Mouse (Mus musculus) MEL (cell line): ENCODE data around the gene Tll1. TPM values are rescaled to one million over a fixed set of nuclear protein-coding genes. Genes with fewer than 3 reads are reported as not detected.

ENCODE experiments used
- DNase-seq: peaks from one replicate; pipeline ENCODE4 v3.0.0; 2011; ENCODE audit warnings: low read depth, low spot score
- H3K27ac ChIP-seq: 2 replicates; pipeline ENCODE4 v1.5.1; 2012; ENCODE audit warnings: low read depth, mild to moderate bottlenecking, control low read depth, low read length, moderate library complexity; ENCODE audit not compliant: control insufficient read depth
- H3K27me3 ChIP-seq, 2 experiments: fragments of 150-350 bp in 1 of 2; sonication (generic) in 1 of 2; 2 replicates each; pipeline ENCODE4 v1.6.1; 2012; ENCODE audit warnings: low read length in 2 of 2, mild to moderate bottlenecking in 2 of 2, improper control_type of control experiment in 1 of 2, moderate library complexity in 1 of 2; ENCODE audit not compliant: insufficient read depth in 2 of 2, control insufficient read depth in 1 of 2
- H3K36me3 ChIP-seq, 2 experiments: 2 replicates each; pipeline ENCODE4 v1.6.1; 2012 to 2014; ENCODE audit warnings: low read length in 2 of 2, improper control_type of control experiment in 1 of 2, inconsistent platforms in 1 of 2, mild to moderate bottlenecking in 1 of 2; ENCODE audit not compliant: insufficient read depth in 2 of 2, control insufficient read depth in 1 of 2
- H3K4me1 ChIP-seq, 2 experiments: fragments of 150-350 bp in 1 of 2; sonication (generic) in 1 of 2; 2 replicates each; pipeline ENCODE4 v1.6.1; 2012; ENCODE audit warnings: low read length in 2 of 2, improper control_type of control experiment in 1 of 2, mild to moderate bottlenecking in 1 of 2; ENCODE audit not compliant: insufficient read depth in 2 of 2, control insufficient read depth in 1 of 2
- H3K4me3 ChIP-seq, 2 experiments: fragments of 150-350 bp in 1 of 2; sonication (generic) in 1 of 2; 2 replicates each; pipeline ENCODE4 v1.5.1; 2012; ENCODE audit warnings: low read depth in 2 of 2, low read length in 2 of 2, mild to moderate bottlenecking in 2 of 2, moderate library complexity in 2 of 2, control low read depth in 1 of 2, improper control_type of control experiment in 1 of 2; ENCODE audit not compliant: control insufficient read depth in 1 of 2, insufficient read depth in 1 of 2
- H3K79me2 ChIP-seq: 2 replicates; pipeline ENCODE4 v1.6.1; 2012; ENCODE audit warnings: mild to moderate bottlenecking, low read length, moderate library complexity; ENCODE audit not compliant: control insufficient read depth, poor library complexity, insufficient read depth
- H3K9ac ChIP-seq: 2 replicates; pipeline ENCODE4 v1.6.1; 2012; ENCODE audit warnings: low read depth, mild to moderate bottlenecking, control low read depth, low read length, moderate library complexity; ENCODE audit not compliant: control insufficient read depth, poor library complexity, severe bottlenecking
- H3K9me3 ChIP-seq: fragments of 150-350 bp; sonication (generic); replicated peaks from 2 replicates; pipeline ENCODE4 v1.6.1; 2012; ENCODE audit warnings: mild to moderate bottlenecking, low read length, improper control_type of control experiment, moderate library complexity; ENCODE audit not compliant: insufficient read depth
- CHD1 ChIP-seq: IDR thresholded peaks from 2 replicates; pipeline ENCODE4 v1.6.1; 2012; ENCODE audit warnings: low read depth, mild to moderate bottlenecking, inconsistent platforms, low read length, improper control_type of control experiment
- E2F4 ChIP-seq: IDR thresholded peaks from 2 replicates; pipeline ENCODE4 v1.6.1; 2011; ENCODE audit warnings: low read depth, low read length, improper control_type of control experiment, borderline replicate concordance
- ETS1 ChIP-seq: IDR thresholded peaks from 2 replicates; pipeline ENCODE4 v1.6.1; 2012; ENCODE audit warnings: low read depth, mild to moderate bottlenecking, inconsistent platforms, low read length, improper control_type of control experiment, moderate library complexity
- HCFC1 ChIP-seq: IDR thresholded peaks from 2 replicates; pipeline ENCODE4 v1.6.1; 2012; ENCODE audit warnings: low read depth, mild to moderate bottlenecking, inconsistent platforms, low read length, improper control_type of control experiment, moderate library complexity
- JUND ChIP-seq: IDR thresholded peaks from 2 replicates; pipeline ENCODE4 v1.6.1; 2011; ENCODE audit warnings: low read depth, mild to moderate bottlenecking, improper control_type of control experiment, low read length
- KAT2A ChIP-seq: conservative IDR thresholded peaks from 2 replicates; pipeline ENCODE4 v1.6.1; 2012; ENCODE audit warnings: low read depth, low read length, improper control_type of control experiment, inconsistent platforms
- MAZ ChIP-seq: IDR thresholded peaks from 2 replicates; pipeline ENCODE4 v1.6.1; 2012; ENCODE audit warnings: low read depth, mild to moderate bottlenecking, inconsistent platforms, low read length, improper control_type of control experiment
- MXI1 ChIP-seq: IDR thresholded peaks from 2 replicates; pipeline ENCODE4 v1.6.1; 2011; ENCODE audit warnings: mild to moderate bottlenecking, low read depth, low read length, improper control_type of control experiment
- MYB ChIP-seq: IDR thresholded peaks from 2 replicates; pipeline ENCODE4 v1.6.1; 2011; ENCODE audit warnings: mild to moderate bottlenecking, low read depth, low read length, improper control_type of control experiment
- NRF1 ChIP-seq: IDR thresholded peaks from 2 replicates; pipeline ENCODE4 v1.6.1; 2014; ENCODE audit warnings: low read depth, mild to moderate bottlenecking, inconsistent platforms, low read length, improper control_type of control experiment, moderate library complexity; ENCODE audit not compliant: poor library complexity, insufficient read depth, severe bottlenecking
- POLR2AphosphoS2 ChIP-seq: IDR thresholded peaks from 2 replicates; pipeline ENCODE4 v1.6.1; 2011; ENCODE audit warnings: low read length, improper control_type of control experiment
- RAD21 ChIP-seq: IDR thresholded peaks from 2 replicates; pipeline ENCODE4 v1.6.1; 2011; ENCODE audit warnings: mild to moderate bottlenecking, low read depth, low read length, improper control_type of control experiment
- SIN3A ChIP-seq: IDR thresholded peaks from 2 replicates; pipeline ENCODE4 v1.6.1; 2012; ENCODE audit warnings: low read length, improper control_type of control experiment, inconsistent platforms
- SMC3 ChIP-seq: IDR thresholded peaks from 2 replicates; pipeline ENCODE4 v1.6.1; 2011; ENCODE audit warnings: low read depth, low read length, improper control_type of control experiment
- TAL1 ChIP-seq: IDR thresholded peaks from 2 replicates; pipeline ENCODE4 v1.6.1; 2012; ENCODE audit warnings: mild to moderate bottlenecking, inconsistent platforms, low read length, moderate library complexity, mixed read lengths
- TBP ChIP-seq: IDR thresholded peaks from 2 replicates; pipeline ENCODE4 v1.8.0; 2011; ENCODE audit warnings: low read depth, low read length, improper control_type of control experiment
- TCF12 ChIP-seq: IDR thresholded peaks from 2 replicates; pipeline ENCODE4 v1.6.1; 2014; ENCODE audit warnings: low read depth, mild to moderate bottlenecking, inconsistent platforms, low read length, improper control_type of control experiment, moderate library complexity
- USF2 ChIP-seq, 2 experiments: IDR thresholded peaks; 2 replicates each; pipeline ENCODE4 v1.6.1; 2011 to 2012; ENCODE audit warnings: improper control_type of control experiment in 2 of 2, low read length in 2 of 2, borderline replicate concordance in 1 of 2, inconsistent platforms in 1 of 2, low read depth in 1 of 2, mild to moderate bottlenecking in 1 of 2; ENCODE audit not compliant: insufficient read depth in 1 of 2
- ZC3H11A ChIP-seq: IDR thresholded peaks from 2 replicates; pipeline ENCODE4 v1.6.1; 2012; ENCODE audit warnings: low read depth, mild to moderate bottlenecking, inconsistent platforms, low read length, improper control_type of control experiment
- ZKSCAN1 ChIP-seq: IDR thresholded peaks from 2 replicates; pipeline ENCODE4 v1.6.1; 2012; ENCODE audit warnings: low read depth, mild to moderate bottlenecking, inconsistent platforms, low read length, improper control_type of control experiment, moderate library complexity
- ZMIZ1 ChIP-seq: IDR thresholded peaks from 2 replicates; pipeline ENCODE4 v1.6.1; 2012; ENCODE audit warnings: low read depth, mild to moderate bottlenecking, inconsistent platforms, low read length, improper control_type of control experiment, moderate library complexity
- ZNF384 ChIP-seq: IDR thresholded peaks from 2 replicates; pipeline ENCODE4 v1.6.1; 2012; ENCODE audit warnings: low read depth, mild to moderate bottlenecking, inconsistent platforms, low read length, improper control_type of control experiment
- polyA plus RNA-seq, 2 experiments: library from polyadenylated mRNA; stranded (reverse) in 1 of 2; unstranded in 1 of 2; fragments of >175 nt in 1 of 2; fragments of >200 nt in 1 of 2; gene quantifications; 2 replicates each; pipeline versions ENCODE4 v1.2.1 to v1.2.4; 2012; ENCODE audit warnings: low replicate concordance in 2 of 2, low read depth in 1 of 2; ENCODE audit not compliant: insufficient read length in 2 of 2, insufficient read depth in 1 of 2, missing spikeins in 1 of 2
- total RNA-seq: library from RNA; depleted of rRNA; stranded (reverse); fragments of 300-350 nt; gene quantifications from 2 replicates; pipeline ENCODE4 v1.2.3, GENCODE M21; 2012

Tll1 gene
- total and polyA plus RNA-seq, 3 experiments = not detected

DNA sequence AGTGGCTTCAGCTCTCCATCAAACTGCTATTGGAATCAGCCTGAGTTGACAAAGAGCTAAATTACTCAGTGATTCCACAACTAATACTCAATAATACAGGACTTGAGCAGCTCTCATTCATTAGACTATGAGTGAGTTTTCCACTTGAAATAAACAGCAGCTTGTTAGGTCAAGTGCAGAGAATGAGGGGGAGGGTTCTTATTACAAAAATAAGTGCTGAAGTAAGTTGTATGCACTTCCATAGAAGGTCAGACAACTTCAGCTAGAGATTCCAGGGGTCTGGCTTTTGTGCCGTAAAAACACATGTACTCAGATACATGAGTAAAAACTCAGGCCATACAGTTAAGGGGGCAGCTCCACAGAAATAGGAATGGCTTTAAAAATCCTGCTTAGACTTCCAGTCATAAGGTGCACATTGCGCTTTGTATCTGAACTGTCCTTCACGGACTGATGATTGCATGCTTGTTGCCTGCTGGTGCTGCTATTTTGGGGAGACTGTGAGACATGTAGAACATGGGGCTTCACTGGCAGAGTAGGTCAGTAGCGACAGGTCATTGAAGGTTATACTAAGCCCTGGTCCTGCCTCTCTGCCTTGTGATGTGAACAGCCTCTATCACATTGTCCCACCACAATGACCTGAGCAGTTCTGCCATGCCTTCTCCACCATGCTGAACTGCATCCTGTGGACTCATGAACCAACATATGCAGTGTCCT, 175.2 kb downstream of the Tll1 start:
- no peak overlapping the region for H3K4me3 ChIP-seq
- no peaks in the 10 kb centered on the region for H3K4me1 ChIP-seq
- no peaks in the 10 kb centered on the region for H3K36me3 ChIP-seq
- DNase-seq = no peak
- TF ChIP-seq E2F4 = no peak
- no peak for TF ChIP-seq ZC3H11A
- no peak for TF ChIP-seq JUND
- TF ChIP-seq ETS1 = no peak
- TF ChIP-seq, all 39 proteins: peak for 0
- H3K79me2 ChIP-seq = no peaks in the 10 kb centered on the region
- no peaks in the 10 kb centered on the region for H3K9me3 ChIP-seq
- H3K9ac ChIP-seq = no peak overlapping the region
- no peak overlapping the region for H3K27ac ChIP-seq
- no peaks in the 10 kb centered on the region for H3K27me3 ChIP-seq

DNA sequence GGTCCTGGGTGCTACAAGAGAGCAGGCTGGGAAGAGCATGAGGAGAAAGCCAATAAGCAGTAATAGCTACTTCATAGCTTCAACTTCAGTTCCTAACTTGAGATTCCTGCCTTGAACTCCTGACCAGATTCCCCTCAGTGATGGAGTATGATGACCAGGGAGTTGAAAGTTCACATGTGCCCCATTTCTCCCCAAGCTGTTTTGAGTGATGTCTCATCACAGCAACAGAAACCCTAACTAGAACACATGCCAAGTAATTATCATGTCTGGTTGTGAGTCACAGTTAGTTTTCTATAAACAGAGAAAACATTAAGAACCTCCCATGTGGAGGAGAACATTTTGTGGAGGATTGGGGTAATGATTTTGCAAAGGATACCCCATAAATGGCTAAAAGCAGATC, 176.0 kb downstream of the Tll1 start:
- Histone ChIP-seq H3K9ac (no peak overlapping the region), H3K4me1 (no peaks in the 10 kb centered on the region), H3K9me3 (no peaks in the 10 kb centered on the region), H3K4me3 (no peak overlapping the region), H3K27ac (no peak overlapping the region), H3K36me3 (no peaks in the 10 kb centered on the region), H3K27me3 (no peaks in the 10 kb centered on the region), H3K79me2 (no peaks in the 10 kb centered on the region)
- TF ChIP-seq TAL1 = no peak
- TF ChIP-seq SMC3 = no peak
- no peak for TF ChIP-seq ZMIZ1
- TF ChIP-seq POLR2AphosphoS2 = no peak
- TF ChIP-seq ZKSCAN1 = no peak
- TF ChIP-seq TCF12 = no peak
- no peak for TF ChIP-seq ZC3H11A
- no peak for TF ChIP-seq ZNF384
- no peak for TF ChIP-seq MXI1
- DNase-seq = no peak

DNA sequence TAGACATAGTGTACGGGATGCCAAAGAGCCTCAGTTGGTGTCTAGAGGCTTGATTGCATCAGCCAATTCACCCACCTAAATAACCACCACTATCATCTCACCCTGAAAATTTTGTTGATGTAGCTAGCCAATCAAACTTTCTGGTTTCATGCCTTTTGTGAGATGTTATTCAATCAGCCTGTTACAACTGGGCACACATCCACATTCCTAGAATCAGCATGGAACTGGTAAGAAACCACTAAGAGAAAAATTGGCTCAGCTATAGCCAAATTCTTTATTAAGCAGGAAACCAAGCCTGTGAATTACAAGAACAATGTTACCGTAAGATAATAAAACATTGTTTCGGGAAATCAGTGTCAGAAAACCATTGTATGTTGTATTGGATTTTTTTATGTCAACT, 176.5 kb downstream of the Tll1 start:
- DNase-seq = no peak
- Histone ChIP-seq H3K4me1 (no peaks in the 10 kb centered on the region), H3K36me3 (no peaks in the 10 kb centered on the region), H3K27ac (no peak overlapping the region), H3K27me3 (no peaks in the 10 kb centered on the region), H3K9ac (no peak overlapping the region), H3K4me3 (no peak overlapping the region), H3K9me3 (no peaks in the 10 kb centered on the region), H3K79me2 (no peaks in the 10 kb centered on the region)
- TF ChIP-seq HCFC1 = no peak
- no peak for TF ChIP-seq RAD21
- TF ChIP-seq TCF12 = no peak
- no peak for TF ChIP-seq MAZ
- TF ChIP-seq KAT2A = no peak
- TF ChIP-seq MYB = no peak
- no peak for TF ChIP-seq ZMIZ1
- no peak for TF ChIP-seq ETS1
- no peak for TF ChIP-seq NRF1
- no peak for TF ChIP-seq TBP
- no peak for TF ChIP-seq ZC3H11A
- no peak for TF ChIP-seq JUND
- TF ChIP-seq CHD1 = no peak
- TF ChIP-seq USF2 (IDR thresholded peaks at IDR 0.05; ENCODE audit: borderline replicate concordance in 1 of 2, insufficient read depth in 1 of 2, low read depth in 1 of 2, low read length in 2 of 2) = no peak
- TF ChIP-seq ZNF384 = no peak
- TF ChIP-seq SIN3A = no peak
